Mouse (Mus musculus) liver, embryonic 14.5 days (tissue): ENCODE results near the gene Palld. TPM values are rescaled to one million over a fixed set of nuclear protein-coding genes. Genes with fewer than 3 reads are reported as not detected.

ENCODE experiments used
- ATAC-seq: fragments of 200-750 bp; cut with Nextera tagmentation; 2 replicates; pipeline ENCODE4 v1.8.0; 2017; ENCODE audit warnings: moderate number of reproducible peaks, mild to moderate bottlenecking, moderate library complexity; ENCODE audit not compliant: insufficient read depth
- DNase-seq, 3 experiments: peaks; one replicate each; pipeline ENCODE4 v3.0.0-alpha.2; 2012 to 2013; ENCODE audit warnings: low read depth in 3 of 3, low spot score in 3 of 3
- H3K27ac ChIP-seq: fragments of 300-500 bp; sonication (generic); 2 replicates; pipeline ENCODE4 v1.5.1; 2014; ENCODE audit warnings: moderate library complexity, mild to moderate bottlenecking, control low read depth, inconsistent platforms
- H3K27me3 ChIP-seq: fragments of 300-500 bp; sonication (generic); 2 replicates; pipeline ENCODE4 v1.6.1; 2014; ENCODE audit warnings: mild to moderate bottlenecking, low read length, moderate library complexity; ENCODE audit not compliant: control insufficient read depth, insufficient read depth
- H3K36me3 ChIP-seq: fragments of 300-500 bp; sonication (generic); replicated peaks from 2 replicates; pipeline ENCODE4 v1.6.1; 2014; ENCODE audit warnings: low read depth; ENCODE audit not compliant: control insufficient read depth, insufficient read depth
- H3K4me1 ChIP-seq, 2 experiments: fragments of 200-500 bp in 1 of 2; fragments of 300-500 bp in 1 of 2; sonication (generic) in 1 of 2; replicated peaks; 2 replicates each; pipeline ENCODE4 v1.6.1; 2012 to 2014; ENCODE audit warnings: antibody characterized with exemption in 1 of 2, inconsistent platforms in 1 of 2, low read length in 1 of 2; ENCODE audit not compliant: control insufficient read depth in 2 of 2, insufficient read depth in 2 of 2
- H3K4me2 ChIP-seq: fragments of 300-500 bp; sonication (generic); 2 replicates; pipeline ENCODE4 v1.6.1; 2014; ENCODE audit warnings: low read depth, mild to moderate bottlenecking, control low read depth, moderate library complexity
- H3K4me3 ChIP-seq, 2 experiments: fragments of 200-500 bp in 1 of 2; fragments of 300-500 bp in 1 of 2; sonication (generic) in 1 of 2; 2 replicates each; pipeline ENCODE4 v1.5.1; 2012 to 2014; ENCODE audit warnings: low read depth in 2 of 2, low read length in 2 of 2, mild to moderate bottlenecking in 2 of 2, control low read depth in 1 of 2, inconsistent platforms in 1 of 2, moderate library complexity in 1 of 2; ENCODE audit not compliant: insufficient read depth in 1 of 2
- H3K9ac ChIP-seq: fragments of 300-500 bp; sonication (generic); replicated peaks from 2 replicates; pipeline ENCODE4 v1.6.1; 2014; ENCODE audit warnings: mild to moderate bottlenecking, control low read depth, moderate library complexity
- H3K9me3 ChIP-seq: fragments of 300-500 bp; sonication (generic); 2 replicates; pipeline ENCODE4 v1.6.1; 2016; ENCODE audit warnings: low read length, mixed read lengths; ENCODE audit not compliant: control insufficient read depth
- CTCF ChIP-seq: IDR thresholded peaks from 2 replicates; pipeline ENCODE4 v1.5.1; 2016; ENCODE audit warnings: antibody characterized with exemption, low read depth, control low read depth
- EP300 ChIP-seq: IDR thresholded peaks from 2 replicates; pipeline ENCODE4 v1.6.1; 2016; ENCODE audit warnings: antibody characterized with exemption, low read depth
- WGBS: fragments of 180-500 bp; shearing (Covaris S2); extraction: QIAGEN DNeasy Blood & Tissue Kit; methylation state at CpG from one replicate; pipeline ENCODE4 v1.1.7; 2014; ENCODE audit not compliant: insufficient replicate concordance; 5-methylcytosine and 5-hydroxymethylcytosine counted together
- polyA plus RNA-seq, 2 experiments: library from polyadenylated mRNA; depleted of rRNA in 1 of 2; stranded (reverse) in 1 of 2; unstranded in 1 of 2; fragments of >200 nt; fragmentation: Nextera tagmentation in 1 of 2; extraction: Ambion mirVana in 1 of 2; gene quantifications; 2 replicates each; pipeline versions ENCODE4 v1.2.1 to v1.2.3; 2012 to 2014

The Palld gene
- polyA plus RNA-seq, 2 experiments, result 1.8 to 2.9 TPM

GRCm38 (mm10) chr8:61596889-61597288 lies 305.6 kb downstream of the Palld start:
- ATAC-seq, result no peak
- H3K4me3 ChIP-seq, result no peak overlapping the region
- H3K36me3 ChIP-seq, result no peaks in the 10 kb centered on the region
- DNase-seq, result no peak
- TF ChIP-seq EP300 (no peak), CTCF (no peak)
- H3K9ac ChIP-seq, result no peak overlapping the region
- no peaks in the 10 kb centered on the region for H3K9me3 ChIP-seq
- no peaks in the 10 kb centered on the region for H3K4me1 ChIP-seq
- no peak overlapping the region for H3K27ac ChIP-seq
- no peak overlapping the region for H3K4me2 ChIP-seq
- WGBS, result 48% methylated on average over 3 of the region's 3 CpGs
- H3K27me3 ChIP-seq, result no peaks in the 10 kb centered on the region

GRCm38 (mm10) chr8:61591446-61591845 lies 311.0 kb downstream of the Palld start:
- ATAC-seq (no peak), DNase-seq (no peak)
- Histone ChIP-seq H3K4me2 (peak overlapping the region; percentile 62; the same call in 1 of the 2 replicates), H3K9me3 (no peaks in the 10 kb centered on the region), H3K9ac (no peak overlapping the region), H3K27ac (no peak overlapping the region), H3K36me3 (no peaks in the 10 kb centered on the region), H3K27me3 (no peaks in the 10 kb centered on the region), H3K4me1 (0 out of 4 replicates have a peak, but pooled peaks cover 0 to 3% of the 10 kb centered on the region in 2 experiments), H3K4me3 (no peak overlapping the region)
- TF ChIP-seq EP300 (no peak), CTCF (no peak)
- 29% methylated on average over 8 of the region's 8 CpGs for WGBS

- peak; percentile 40 to 53 (median 42) for DNase-seq
- peak overlapping the region; percentile 62 for H3K4me2 ChIP-seq
- no peak for TF ChIP-seq CTCF
- TF ChIP-seq EP300, result no peak
- under 1% methylated on average over 35 of the region's 35 CpGs for WGBS
- H3K36me3 ChIP-seq, result no peaks in the 10 kb centered on the region
- H3K4me3 ChIP-seq, result peak overlapping the region; percentile 51 to 55
- ATAC-seq, result peak; percentile 74
- H3K9me3 ChIP-seq, result no peaks in the 10 kb centered on the region
- peak overlapping the region; percentile 41 for H3K9ac ChIP-seq
- no peak overlapping the region for H3K27ac ChIP-seq
- H3K27me3 ChIP-seq, result no peaks in the 10 kb centered on the region
- H3K4me1 ChIP-seq, result 0 out of 4 replicates have a peak, but pooled peaks cover 0 to 3% of the 10 kb centered on the region in 2 experiments
Observed at GRCm38 (mm10) chr8:61590551-61591431, 311.7 kb downstream of the Palld start.

- peak overlapping the region; percentile 62 for H3K4me2 ChIP-seq
- no peak overlapping the region for H3K9ac ChIP-seq
- no peak overlapping the region for H3K27ac ChIP-seq
- 24% methylated on average over 11 of the region's 11 CpGs for WGBS
- no peaks in the 10 kb centered on the region for H3K9me3 ChIP-seq
- peak overlapping the region; percentile 27 to 51 for H3K4me3 ChIP-seq
- no peaks in the 10 kb centered on the region for H3K27me3 ChIP-seq
- TF ChIP-seq CTCF (no peak), EP300 (no peak)
- DNase-seq, result no peak
- H3K4me1 ChIP-seq, result 0 out of 4 replicates have a peak, but pooled peaks cover 0 to 6% of the 10 kb centered on the region in 2 experiments
- no peaks in the 10 kb centered on the region for H3K36me3 ChIP-seq
- ATAC-seq, result peak; percentile 69
Observed at GRCm38 (mm10) chr8:61589972-61590391, 312.5 kb downstream of the Palld start.

- TF ChIP-seq CTCF, result no peak
- TF ChIP-seq EP300, result no peak
Observed at GRCm38 (mm10) chr8:61588336-61588735, 314.2 kb downstream of the Palld start.

More at GRCm38 (mm10) chr8:61588336-61588735, 314.2 kb downstream of the Palld start:
- no peaks in the 10 kb centered on the region for H3K36me3 ChIP-seq
- WGBS, result 52% methylated on average over 1 of the region's 1 CpGs
- no peak for DNase-seq
- H3K4me2 ChIP-seq, result no peak overlapping the region
- ATAC-seq, result no peak
- no peak overlapping the region for H3K9ac ChIP-seq
- no peaks in the 10 kb centered on the region for H3K9me3 ChIP-seq
- no peak overlapping the region for H3K4me3 ChIP-seq
- H3K27ac ChIP-seq, result no peak overlapping the region
- no peaks in the 10 kb centered on the region for H3K27me3 ChIP-seq
- H3K4me1 ChIP-seq, result peaks cover 0 to 12% of the 10 kb centered on the region in 2 experiments; a peak in 1 of 4 replicates
